Mouse (Mus musculus) liver, postnatal 0 days (tissue): ENCODE data around the gene Slc38a3.

Experiments
- CTCF ChIP-seq: sonication (generic); IDR thresholded peaks from 2 replicates; pipeline ENCODE4 v1.5.1; 2016; ENCODE audit warnings: antibody characterized with exemption, low read depth
- EP300 ChIP-seq: IDR thresholded peaks from 2 replicates; pipeline ENCODE4 v1.6.1; 2016; ENCODE audit warnings: antibody characterized with exemption, low read depth, mild to moderate bottlenecking

DNA sequence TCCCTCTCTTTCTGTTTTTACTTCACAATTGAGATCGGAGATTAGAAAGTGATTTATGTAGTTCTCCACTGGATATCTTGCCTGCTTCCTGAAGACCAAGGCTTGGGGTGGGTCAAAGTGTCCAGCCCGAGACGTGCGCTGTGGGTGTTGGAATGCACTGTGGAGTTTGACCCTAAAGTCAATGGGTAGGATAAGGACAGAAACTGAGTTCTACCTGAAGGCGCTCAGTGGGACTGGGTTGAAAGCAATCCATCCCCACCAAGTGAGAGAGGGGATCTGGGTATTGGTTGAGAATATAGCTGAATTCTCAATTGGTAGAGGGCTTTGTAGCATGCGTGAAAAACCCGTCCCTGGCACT, 24.2 kb downstream of the Slc38a3 start:
- TF ChIP-seq CTCF: no peak
- no peak for TF ChIP-seq EP300
